Mouse (Mus musculus) olfactory bulb, adult 2 months (tissue): ENCODE data around the gene Ift46.

Source experiments
- CTCF ChIP-seq: fragments of 200-500 bp; IDR thresholded peaks from 2 replicates; pipeline ENCODE4 v1.5.1; 2012; ENCODE audit warnings: low read depth, mild to moderate bottlenecking, low read length, moderate library complexity; ENCODE audit not compliant: insufficient read depth
- POLR2A ChIP-seq: fragments of 200-500 bp; IDR thresholded peaks from 2 replicates; pipeline ENCODE4 v1.6.1; 2012; ENCODE audit warnings: mild to moderate bottlenecking, low read depth, low read length, moderate library complexity; ENCODE audit not compliant: insufficient read depth

DNA sequence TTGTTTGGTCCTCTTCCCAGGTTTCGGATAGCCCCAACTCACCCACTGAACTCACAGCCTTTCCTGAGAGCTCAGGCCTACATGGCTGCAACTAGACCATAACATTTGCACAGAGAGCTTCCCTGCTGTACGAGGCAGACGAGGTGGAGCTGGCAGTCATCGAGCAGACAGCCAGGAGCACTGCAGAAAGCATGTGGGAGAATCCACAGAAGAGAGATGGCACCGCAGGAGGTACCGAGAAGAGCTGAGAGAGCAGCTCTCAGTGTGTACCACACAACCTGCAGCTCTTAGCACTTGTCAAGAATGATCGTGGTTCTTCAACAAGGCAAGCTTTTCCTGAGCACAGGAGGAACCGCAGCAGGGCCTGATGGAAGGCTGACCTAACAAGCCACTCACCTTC is 46.5 kb downstream of the Ift46 start:
- TF ChIP-seq POLR2A (no peak), CTCF (no peak)
